Comparison of ENCODE assay signal across 11 mouse cellular contexts in the genomic region with DNA sequence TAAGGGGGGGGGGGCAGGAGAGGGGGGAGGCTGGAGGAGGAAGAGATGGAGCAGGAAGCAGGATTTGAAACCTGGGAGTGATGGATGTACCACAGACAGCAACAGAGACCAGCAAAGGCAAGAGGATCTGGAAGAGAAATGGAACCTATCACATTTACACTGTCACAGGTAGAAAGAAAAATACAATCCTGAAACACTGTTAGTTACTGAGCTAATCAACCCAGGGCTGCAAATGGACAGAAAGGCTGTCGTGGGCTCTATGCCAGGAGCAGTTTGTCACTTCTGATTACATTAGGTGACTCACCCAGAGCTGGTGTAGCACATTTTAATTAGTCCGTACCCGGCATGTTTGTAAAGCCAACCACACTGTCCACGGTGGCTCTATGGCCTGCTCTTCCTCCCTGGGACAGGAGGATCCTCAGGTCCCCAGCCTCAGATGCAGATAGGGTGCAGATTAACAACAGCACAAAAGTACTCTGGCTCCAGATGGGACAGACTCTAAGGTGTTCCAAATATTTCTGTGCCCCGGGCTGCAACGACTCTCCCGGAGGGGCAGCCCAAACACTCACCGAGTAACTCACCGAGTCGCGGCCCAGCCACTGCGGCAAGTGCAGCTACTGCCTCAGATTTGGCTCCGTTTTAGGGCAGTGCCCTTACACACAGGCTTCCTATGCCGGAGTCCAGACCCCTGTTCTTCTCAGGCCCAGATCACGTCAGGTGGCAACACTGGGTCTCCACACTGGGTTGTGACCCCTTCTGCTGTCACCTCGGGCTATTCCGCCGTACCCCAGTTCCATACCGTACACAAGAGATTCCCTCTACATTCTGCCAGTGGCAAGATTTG. TPM values are rescaled to one million over a fixed set of nuclear protein-coding genes. Genes with fewer than 3 reads are reported as not detected.
DNase-seq lines count a peak whose midpoint lies in the region; ATAC-seq lines count a peak whose summit lies in the region.
"Had no signal": no experiment of that assay in that cellular context is flagged by ENCODE, and none has a peak within 500 bp of the region (broad histone marks: within the 10 kb centered on the region; RNA-seq: fewer than 3 reads in every experiment).

No protein-coding gene starts in this region.

- 0 out of 2 replicates have a peak, but pooled peaks have one; percentile 22 for ATAC-seq in heart, embryonic 16.5 days (replicated peaks; ENCODE audit: extremely low read depth, insufficient read depth, low FRiP score)
- ATAC-seq in midbrain, embryonic 11.5 days (ENCODE audit: low FRiP score): no peak

- no peak overlapping the region for H3K9ac ChIP-seq in heart, embryonic 16.5 days (ENCODE audit: low read length)
- no peak overlapping the region for H3K9ac ChIP-seq in midbrain, embryonic 11.5 days (ENCODE audit: low read length)
- H3K9ac ChIP-seq: limb, embryonic 15.5 days had no signal

- no peak overlapping the region for H3K4me2 ChIP-seq in heart, embryonic 16.5 days (ENCODE audit: low read depth, low read length)
- no peak overlapping the region for H3K4me2 ChIP-seq in midbrain, embryonic 11.5 days
- H3K4me2 ChIP-seq: limb, embryonic 15.5 days had no signal

- H3K4me1 ChIP-seq in heart, embryonic 16.5 days (ENCODE audit: control insufficient read depth, insufficient read depth, low read length): peaks cover 33% of the 10 kb centered on the region
- peaks cover 78% of the 10 kb centered on the region for H3K4me1 ChIP-seq in forebrain, embryonic 10.5 days
- H3K4me1 ChIP-seq in midbrain, embryonic 11.5 days (ENCODE audit: control insufficient read depth, insufficient read depth, low read length): peaks cover 30% of the 10 kb centered on the region

- H3K27ac ChIP-seq in heart, embryonic 16.5 days (ENCODE audit: low read length): peak overlapping the region; percentile 12
- H3K27ac ChIP-seq in forebrain, embryonic 10.5 days: peak overlapping the region; percentile 80
- no peak overlapping the region for H3K27ac ChIP-seq in midbrain, embryonic 11.5 days (ENCODE audit: low read depth, low read length)
- H3K27ac ChIP-seq: limb, embryonic 15.5 days; macrophage had no signal

- WGBS in heart, embryonic 16.5 days: 66% methylated on average over 19 of the region's 19 CpGs
- 75% methylated on average over 19 of the region's 19 CpGs for WGBS in forebrain, embryonic 10.5 days
- WGBS in midbrain, embryonic 11.5 days: 81% methylated on average over 19 of the region's 19 CpGs

- DNase-seq in heart, adult 9 months (ENCODE audit: low spot score in 2 of 2): no peak
- peak; percentile 89 for DNase-seq in Muller cell, postnatal 12 days (ENCODE audit: inconsistent ontology term)
- DNase-seq in forebrain, embryonic 10.5 days (ENCODE audit: extremely low spot score, low spot score): no peak
- DNase-seq in midbrain, embryonic 11.5 days (ENCODE audit: low spot score, missing footprints): peak; percentile 82
- DNase-seq in T-cell, adult 2 months (ENCODE audit: low spot score): no peak
- no peak for DNase-seq in right cerebral cortex, adult 2 months (ENCODE audit: low spot score in 2 of 2)
- DNase-seq: gastrocnemius, postnatal 10 days; kidney, postnatal 10 days had no signal

- no peaks in the 10 kb centered on the region for H3K27me3 ChIP-seq in heart, embryonic 16.5 days (ENCODE audit: control insufficient read depth, insufficient read depth, low read length)
- H3K27me3 ChIP-seq in forebrain, embryonic 10.5 days (ENCODE audit: poor library complexity, severe bottlenecking): peaks cover 34% of the 10 kb centered on the region
- H3K27me3 ChIP-seq in midbrain, embryonic 11.5 days (ENCODE audit: control insufficient read depth, insufficient read depth, low read length): 0 out of 2 replicates have a peak, but pooled peaks cover 2% of the 10 kb centered on the region
- H3K27me3 ChIP-seq: limb, embryonic 15.5 days had no signal

- no peaks in the 10 kb centered on the region for H3K9me3 ChIP-seq in heart, embryonic 16.5 days (replicated peaks; ENCODE audit: control insufficient read depth, low read length)
- peaks cover 7% of the 10 kb centered on the region for H3K9me3 ChIP-seq in forebrain, embryonic 10.5 days
- H3K9me3 ChIP-seq in midbrain, embryonic 11.5 days (ENCODE audit: control insufficient read depth, low read length): no peaks in the 10 kb centered on the region
- H3K9me3 ChIP-seq: limb, embryonic 15.5 days had no signal

- H3K36me3 ChIP-seq in heart, embryonic 16.5 days (ENCODE audit: control insufficient read depth, insufficient read depth): no peaks in the 10 kb centered on the region
- H3K36me3 ChIP-seq in forebrain, embryonic 10.5 days (replicated peaks): no peaks in the 10 kb centered on the region
- no peaks in the 10 kb centered on the region for H3K36me3 ChIP-seq in midbrain, embryonic 11.5 days (ENCODE audit: control insufficient read depth, insufficient read depth, low read length)
- H3K36me3 ChIP-seq: limb, embryonic 15.5 days had no signal

- no peak overlapping the region for H3K4me3 ChIP-seq in heart, embryonic 16.5 days (ENCODE audit: low read length)
- no peak overlapping the region for H3K4me3 ChIP-seq in forebrain, embryonic 10.5 days
- H3K4me3 ChIP-seq in midbrain, embryonic 11.5 days (ENCODE audit: low read depth, low read length): no peak overlapping the region
- H3K4me3 ChIP-seq: limb, embryonic 15.5 days had no signal

RNA-seq across cellular contexts. Expression of a gene that starts 28.6 kb away (rescaled TPM):
- 50.5 and 55.4 TPM in 2 replicates for polyA plus RNA-seq in heart, embryonic 16.5 days (2015; fragmentation: Nextera tagmentation; extraction: Ambion mirVana)
- 72.5 and 73.2 TPM in 2 replicates for polyA plus RNA-seq in forebrain, embryonic 10.5 days (2016; fragmentation: Nextera tagmentation; extraction: Ambion mirVana)
- 71.0 and 72.9 TPM in 2 replicates for polyA plus RNA-seq in midbrain, embryonic 11.5 days (2014; fragmentation: Nextera tagmentation; extraction: Ambion mirVana)

Comparison
In these comparisons a context has a peak if more than half of its experiments do, and no peak if none do; other contexts are left out.
1. DNase-seq: peak in Muller cell, postnatal 12 days (single experiment) and midbrain, embryonic 11.5 days (single experiment); none in heart, adult 9 months (0 of 2), forebrain, embryonic 10.5 days (single experiment), T-cell, adult 2 months (single experiment) and right cerebral cortex, adult 2 months (0 of 2).